Mouse (Mus musculus) monocyte, adult 5-6 weeks (primary cell): ENCODE measurements around the gene Vmn1r183. TPM values are rescaled to one million over a fixed set of nuclear protein-coding genes. Genes with fewer than 3 reads are reported as not detected.
A peak's percentile ranks its signal among the peaks of the same experiment; 100 is the strongest.
"Not testable (repeated sequence)": the region's sequence is repeated elsewhere in the genome, so short reads cannot be mapped to it uniquely, and the experiment has no call there.

Source experiments
- ATAC-seq: fragments of 153-309, 156-312 bp; replicated peaks from 2 replicates; pipeline ENCODE4 v1.8.0; 2017; ENCODE audit warnings: mild to moderate bottlenecking; ENCODE audit not compliant: low TSS enrichment, insufficient number of reproducible peaks, severe bottlenecking, poor library complexity, low FRiP score
- total RNA-seq: library from RNA; stranded (forward); fragments of 200-1000, 200-491, 200-594 nt; gene quantifications from 3 replicates; pipeline ENCODE4 v1.2.3, GENCODE M21; 2017

Gene Vmn1r183
- total RNA-seq, result not detected in 3 replicates

DNA sequence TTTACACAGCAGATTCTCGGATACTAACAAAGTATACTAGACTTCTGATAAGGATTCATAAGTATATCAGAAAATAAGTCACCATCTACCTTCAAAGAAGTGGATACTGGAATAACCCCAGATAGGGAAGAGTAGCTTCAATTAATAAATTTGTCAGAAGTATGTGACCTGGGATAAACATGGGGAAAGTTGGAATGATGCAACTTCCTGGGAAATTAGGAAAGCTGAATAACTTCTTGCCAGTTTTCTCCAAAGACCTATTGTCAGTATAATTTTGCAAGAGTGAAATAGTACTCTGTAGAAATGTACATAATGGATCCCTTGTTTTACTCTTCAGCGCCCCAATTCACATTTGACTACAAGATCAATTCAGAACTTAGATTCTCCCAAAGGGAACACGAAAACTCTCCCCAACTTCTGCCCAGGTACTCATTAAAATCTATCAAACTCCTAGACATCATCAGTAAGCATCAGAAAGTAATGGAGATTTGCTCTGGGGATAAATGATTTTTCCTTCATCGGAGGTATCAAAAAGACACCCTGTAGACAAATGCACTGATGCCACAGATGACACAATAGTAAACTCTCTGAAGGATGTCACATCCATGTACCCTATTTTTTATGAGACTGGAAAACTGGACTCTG lies at the start of gene Vmn1r183:
TSS of gene Vmn1r183 (plus strand) at position 595 of the 645 bp plus-strand sequence.
- no peak for ATAC-seq

DNA sequence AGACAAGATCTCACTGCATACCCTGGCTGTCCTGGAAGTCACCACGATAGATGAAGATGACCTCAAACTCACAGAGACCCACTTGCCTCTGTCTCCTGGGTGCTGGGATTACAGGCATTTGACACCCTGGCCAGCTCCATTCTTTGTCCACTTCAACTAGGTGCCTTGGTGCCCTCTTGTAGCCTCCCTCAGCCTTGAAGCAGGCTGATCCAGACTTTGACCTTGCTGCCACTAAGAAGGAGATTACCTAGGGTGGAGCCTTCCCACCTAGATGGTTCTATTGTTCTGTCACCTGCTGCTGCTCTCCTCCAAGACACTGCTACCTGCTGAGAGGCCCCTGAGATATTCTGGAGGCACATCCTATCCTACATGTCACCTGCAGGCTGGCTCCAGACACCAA lies 21.4 kb downstream of the Vmn1r183 start:
- not testable (repeated sequence) for ATAC-seq

DNA sequence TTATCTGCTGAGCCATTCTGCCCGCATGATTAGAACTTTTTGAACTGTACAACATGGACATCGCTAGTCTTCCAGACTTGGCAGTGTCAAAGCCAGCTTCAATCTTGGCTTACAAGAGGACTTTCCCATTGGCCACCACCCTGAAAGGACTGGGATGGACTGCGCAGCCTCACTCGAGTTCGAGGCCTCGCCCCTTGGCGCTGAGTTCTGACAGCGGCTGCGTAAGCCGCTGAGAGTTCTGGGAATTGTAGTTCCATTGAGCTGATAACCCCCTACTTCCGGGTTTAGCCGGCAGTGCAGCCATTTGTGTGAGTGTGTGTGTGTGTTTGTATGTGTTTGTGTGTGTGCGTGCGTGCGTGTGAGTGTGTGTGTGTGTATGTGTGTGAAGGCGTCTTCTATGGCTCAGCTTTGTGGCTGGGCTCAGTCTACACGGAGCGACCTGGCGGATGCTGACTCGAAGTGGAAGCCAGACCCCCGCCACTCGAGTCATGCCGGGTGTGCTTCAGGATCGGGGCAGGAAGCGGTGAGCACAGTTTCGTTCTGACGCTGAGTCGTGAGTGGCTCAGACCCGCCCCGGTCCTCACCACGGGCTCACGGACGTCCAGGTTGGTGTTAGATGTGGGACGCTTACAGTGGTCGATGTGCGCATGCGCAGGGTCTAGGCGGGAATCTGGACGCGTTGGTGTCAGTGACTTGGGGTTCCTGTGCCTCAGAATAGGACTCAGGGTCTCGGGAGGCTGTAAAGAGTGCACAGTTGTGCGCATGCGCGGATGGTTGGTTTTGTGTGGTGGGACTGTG lies 28.8 kb downstream of the Vmn1r183 start, which contains the start of gene Zfp180:
TSS of gene Zfp180 (plus strand) at position 291 of the 798 bp plus-strand sequence.
- peak; percentile 91 for ATAC-seq

DNA sequence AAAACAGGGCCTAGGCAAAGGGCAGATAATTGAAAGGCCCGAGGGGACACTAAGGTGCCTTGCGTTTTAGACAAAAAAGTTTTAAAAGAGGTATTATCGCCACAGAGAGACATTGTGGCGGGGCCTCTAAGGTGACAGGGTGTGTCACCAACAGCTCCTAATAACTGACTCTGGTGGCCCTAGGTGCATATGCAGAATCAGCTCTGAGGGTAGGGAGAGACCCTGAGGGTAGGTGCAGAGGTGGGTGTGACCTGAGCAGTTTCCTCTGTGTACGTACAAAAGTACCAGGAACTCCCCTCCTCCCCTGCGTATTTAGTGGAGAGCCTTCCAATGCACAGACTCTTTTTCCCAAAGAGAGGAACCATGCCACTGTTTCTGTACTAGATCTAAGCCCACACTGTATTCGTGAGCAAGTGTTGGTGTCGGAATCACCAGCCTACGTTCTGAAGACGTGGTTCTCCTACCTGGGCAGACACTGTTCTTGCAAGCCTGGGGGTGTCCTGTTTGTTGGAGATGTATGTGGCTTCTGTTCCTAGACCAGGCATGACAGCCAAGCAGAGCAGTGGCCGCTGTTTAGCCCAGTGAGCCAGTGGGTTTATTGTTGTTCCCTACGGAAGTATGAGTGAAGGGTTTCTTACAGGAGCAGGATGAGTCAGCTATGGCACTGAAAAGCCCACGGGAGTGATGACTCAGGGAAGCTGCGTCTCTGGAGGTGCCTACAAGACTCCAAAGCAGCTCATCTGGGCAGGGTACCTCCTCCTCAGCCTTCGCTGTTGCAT lies 29.6 kb downstream of the Vmn1r183 start:
- ATAC-seq, result no peak

DNA sequence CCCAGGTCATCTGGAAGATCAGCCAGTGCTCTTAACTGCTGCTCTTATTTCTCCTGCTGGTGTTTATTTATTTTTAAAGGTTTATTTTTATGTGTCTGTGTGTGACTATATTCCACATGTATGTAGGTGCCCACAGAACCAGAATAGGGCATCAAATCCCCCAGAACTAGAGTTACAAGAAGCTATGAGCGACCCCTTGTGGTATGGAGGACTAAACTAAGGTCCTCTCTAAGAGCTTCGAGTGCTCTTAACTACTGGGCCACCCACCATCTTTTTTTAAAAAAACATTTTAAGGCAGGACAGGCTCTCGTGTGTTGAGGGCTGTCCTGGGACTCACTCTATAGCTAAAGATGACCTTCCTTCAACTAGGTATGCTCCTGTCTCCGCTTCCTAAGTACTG lies 33.8 kb downstream of the Vmn1r183 start:
- no peak for ATAC-seq

DNA sequence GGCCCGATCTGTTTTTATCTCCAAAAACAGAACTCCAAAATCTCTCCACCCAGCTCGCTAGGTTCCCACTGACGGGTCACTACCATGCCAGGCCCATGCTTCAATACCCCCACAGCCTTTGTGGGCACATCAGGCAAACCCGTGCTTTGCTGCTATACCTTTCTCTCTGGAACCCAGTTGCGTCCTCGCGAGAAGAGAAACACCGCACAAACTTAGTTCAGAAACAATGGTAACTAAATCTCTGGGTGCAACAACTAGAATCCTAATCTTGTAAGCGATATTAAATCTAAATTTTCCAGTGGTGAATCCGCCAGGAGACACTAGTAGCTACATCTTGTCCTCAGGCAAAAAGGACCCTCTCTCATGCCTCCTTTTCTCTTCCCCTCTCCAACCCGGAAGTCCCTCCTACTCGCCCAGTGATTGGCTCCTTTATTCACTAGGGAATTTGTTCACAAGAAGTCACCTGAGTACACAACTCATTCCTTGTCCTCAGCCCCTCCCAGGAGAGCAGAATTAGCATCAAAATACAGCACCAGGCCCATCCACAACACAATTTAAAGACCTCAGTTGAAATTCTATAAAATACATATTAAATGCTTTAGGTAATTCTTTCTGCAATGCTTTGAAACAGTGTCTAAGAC lies 34.6 kb downstream of the Vmn1r183 start:
- no peak for ATAC-seq

DNA sequence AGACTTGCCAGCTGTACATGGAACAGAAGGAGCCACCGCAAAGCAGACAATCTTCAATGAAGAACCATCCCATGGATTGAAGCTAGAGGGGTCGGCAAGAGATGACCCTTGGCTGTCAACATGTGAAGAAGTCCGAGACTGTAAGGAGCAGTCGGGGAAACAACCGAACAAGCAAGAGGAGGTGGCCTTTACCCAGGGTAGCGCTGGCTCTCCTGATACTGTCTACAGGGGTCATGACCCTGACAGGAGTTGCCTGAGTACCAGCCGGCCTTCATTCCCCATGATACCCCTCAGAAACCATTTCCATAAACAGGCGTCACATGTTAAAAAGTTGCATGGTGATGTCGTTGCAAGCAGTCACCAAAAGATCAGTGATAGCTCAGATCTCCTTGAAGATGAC lies 51.3 kb downstream of the Vmn1r183 start:
- no peak for ATAC-seq

DNA sequence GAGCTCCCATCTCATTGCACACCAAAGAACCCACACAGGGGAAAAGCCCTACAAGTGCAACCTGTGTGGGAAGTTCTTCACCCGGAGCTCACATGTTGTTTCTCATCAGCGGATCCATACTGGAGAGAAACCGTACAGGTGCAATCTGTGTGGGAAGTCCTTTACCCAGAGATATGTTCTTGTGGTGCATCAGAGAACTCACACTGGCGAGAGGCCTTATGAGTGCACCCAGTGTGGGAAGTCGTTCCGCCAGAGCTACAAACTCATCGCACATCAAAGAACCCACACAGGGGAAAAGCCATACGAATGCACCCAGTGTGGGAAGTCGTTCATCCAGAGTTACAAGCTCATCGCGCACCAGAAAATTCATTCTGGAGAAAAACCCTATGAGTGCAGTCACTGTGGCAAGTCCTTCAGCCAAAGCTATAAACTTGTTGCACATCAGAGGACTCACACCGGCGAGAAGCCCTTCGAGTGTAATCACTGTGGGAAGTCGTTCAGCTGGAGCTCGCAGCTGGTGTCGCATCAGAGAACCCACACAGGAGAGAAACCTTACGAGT lies 52.2 kb downstream of the Vmn1r183 start:
- ATAC-seq, result no peak

DNA sequence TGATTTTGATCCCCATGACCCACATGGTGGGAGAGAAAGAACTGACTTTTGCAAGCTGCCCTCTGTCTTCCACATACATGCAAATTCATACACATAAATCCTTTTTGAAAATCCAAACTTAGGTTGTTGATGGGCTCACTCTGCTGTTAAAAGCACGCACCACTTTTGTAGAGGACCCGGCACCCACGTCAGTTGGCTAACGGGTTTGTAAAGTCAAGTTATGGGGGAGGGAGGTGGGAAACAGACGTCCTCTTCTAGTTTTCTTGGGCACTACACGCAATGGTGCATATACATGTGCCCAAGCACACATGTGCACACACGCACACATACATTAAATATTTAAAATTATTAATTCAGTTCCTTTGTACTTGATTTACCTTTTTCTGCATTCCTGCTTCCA lies 57.8 kb downstream of the Vmn1r183 start:
- no peak for ATAC-seq

DNA sequence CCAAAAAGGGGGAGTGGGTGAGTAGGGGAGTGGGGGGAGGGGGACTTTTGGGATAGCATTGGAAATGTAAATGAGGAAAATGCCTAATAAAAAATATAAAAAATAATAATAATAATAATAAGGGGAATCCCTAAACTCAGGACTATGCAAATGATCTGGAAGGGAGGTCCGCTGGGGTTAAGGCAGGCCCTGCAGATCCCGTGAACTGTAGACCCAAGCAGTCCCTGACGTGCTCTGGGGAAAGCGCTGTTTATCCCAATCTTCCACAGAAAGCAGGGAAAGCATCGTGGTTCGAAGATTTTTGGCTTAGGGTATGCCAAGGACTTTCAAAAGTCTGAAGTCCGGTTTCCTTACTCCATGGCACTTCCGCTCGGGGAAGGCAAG lies 58.7 kb downstream of the Vmn1r183 start:
- ATAC-seq, result no peak

DNA sequence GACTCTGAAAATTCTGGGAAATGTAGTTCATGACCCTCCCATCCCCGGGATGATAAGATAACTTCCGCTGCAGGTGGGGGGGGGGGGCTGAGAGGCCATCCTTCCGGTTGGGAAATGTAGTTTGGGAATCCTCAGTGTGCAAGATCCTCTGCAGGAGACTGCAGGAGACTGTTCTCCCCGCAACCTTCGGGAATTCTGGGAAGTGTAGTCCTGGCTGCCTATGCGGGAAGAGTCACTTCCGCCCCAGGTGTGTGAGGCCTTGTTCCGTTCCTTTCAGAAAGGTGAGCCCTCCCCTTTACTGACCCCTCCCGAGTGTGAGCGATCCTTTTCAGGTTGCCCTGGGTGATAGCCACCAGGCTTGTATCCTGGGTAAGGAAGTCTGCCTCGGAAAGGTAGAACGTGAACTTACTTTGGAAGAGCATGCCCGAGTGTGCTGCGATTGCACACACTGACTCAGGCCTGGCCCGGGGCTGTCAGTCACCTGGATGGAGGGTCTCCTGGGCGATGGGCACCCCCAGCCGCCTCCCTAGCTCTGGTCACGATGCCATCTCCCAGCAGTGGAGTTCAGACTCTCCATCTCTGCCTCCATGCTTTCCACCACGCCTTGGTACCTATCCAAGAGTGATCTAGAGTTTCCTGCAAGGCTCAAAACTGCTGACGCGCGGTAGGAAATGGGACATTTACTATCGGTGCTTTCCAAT lies 59.3 kb downstream of the Vmn1r183 start, which contains the start of gene Zfp112:
TSS of gene Zfp112 (plus strand) at position 159 of the 701 bp plus-strand sequence.
- ATAC-seq, result no peak

DNA sequence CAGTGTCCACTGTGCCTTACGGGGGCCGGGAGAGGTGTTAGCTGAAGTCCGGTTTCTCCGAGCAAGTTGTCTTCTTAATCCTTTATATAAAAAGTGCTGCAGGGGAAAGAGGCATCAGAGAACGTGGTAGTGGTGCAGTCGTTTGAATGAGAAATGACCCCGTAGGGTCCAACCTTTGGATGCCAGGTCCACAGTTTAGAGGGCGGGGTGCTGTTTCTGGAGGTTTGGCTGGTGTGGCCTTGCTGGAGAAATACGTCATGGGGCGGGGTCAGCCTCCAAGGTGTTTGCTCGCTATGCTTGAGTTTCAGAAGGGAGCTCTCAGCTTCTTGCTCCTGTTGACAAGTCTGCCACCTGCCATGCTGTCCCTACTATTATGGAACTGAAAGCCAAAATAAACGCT lies 59.9 kb downstream of the Vmn1r183 start:
- ATAC-seq, result no peak

Other genes starting within 250 kb of the Vmn1r183 start
- not detected in 3 replicates for gene Vmn1r175, start 242.6 kb upstream of the Vmn1r183 start, total RNA-seq
- not detected in 3 replicates for gene Vmn1r176, start 215.9 kb upstream of the Vmn1r183 start, total RNA-seq
- gene Vmn1r177, start 186.8 kb upstream of the Vmn1r183 start, total RNA-seq, result not detected in 3 replicates
- gene Vmn1r178, start 161.2 kb upstream of the Vmn1r183 start, total RNA-seq, result not detected in 3 replicates
- gene Vmn1r179, start 126.3 kb upstream of the Vmn1r183 start, total RNA-seq, result not detected in 3 replicates
- not detected in 3 replicates for gene Vmn1r180, start 102.6 kb upstream of the Vmn1r183 start, total RNA-seq
- not detected in 3 replicates for gene Vmn1r181, start 78.6 kb upstream of the Vmn1r183 start, total RNA-seq
- not detected in 3 replicates for gene V1rd19, start 51.6 kb upstream of the Vmn1r183 start, total RNA-seq
- 15.0 to 29.2 TPM (median 15.3 TPM) in 3 replicates for gene Zfp180, start 28.7 kb downstream of the Vmn1r183 start, total RNA-seq
- 3.6 to 4.1 TPM (median 3.6 TPM) in 3 replicates for gene Zfp112, start 59.1 kb downstream of the Vmn1r183 start, total RNA-seq
- 4.9 to 11.2 TPM (median 7.6 TPM) in 3 replicates for gene Zfp235, start 80.9 kb downstream of the Vmn1r183 start, total RNA-seq
- gene Zfp114, start 121.8 kb downstream of the Vmn1r183 start, total RNA-seq, result 0.68 TPM in 1 of 3 replicates, not detected in the others
- 1.7 to 4.3 TPM (median 2.3 TPM) in 3 replicates for gene Zfp111, start 158.2 kb downstream of the Vmn1r183 start, total RNA-seq
- gene Zfp109, start 184.3 kb downstream of the Vmn1r183 start, total RNA-seq, result 1.6 to 2.7 TPM (median 1.8 TPM) in 3 replicates
- gene Zfp108, start 201.5 kb downstream of the Vmn1r183 start, total RNA-seq, result 0.87 to 1.5 TPM in 2 of 3 replicates, not detected in the other
- gene Zfp93, start 217.2 kb downstream of the Vmn1r183 start, total RNA-seq, result 1.4 TPM in 1 of 3 replicates, not detected in the others
- gene Zfp61, start 248.0 kb downstream of the Vmn1r183 start, total RNA-seq, result 4.6 to 11.1 TPM (median 5.2 TPM) in 3 replicates